Mouse (Mus musculus) forebrain, embryonic 14.5 days (tissue): ENCODE measurements around the gene Tcf15. TPM values are rescaled to one million over a fixed set of nuclear protein-coding genes. Genes with fewer than 3 reads are reported as not detected.

Source experiments
- ATAC-seq: fragments of 200-750 bp; cut with Nextera tagmentation; 2 replicates; pipeline ENCODE4 v1.8.0; 2017; ENCODE audit warnings: mild to moderate bottlenecking, moderate library complexity
- DNase-seq: peaks from one replicate; pipeline ENCODE4 v3.0.0-alpha.2; 2015; ENCODE audit warnings: low spot score
- H3K27ac ChIP-seq: fragments of 300-500 bp; sonication (generic); 2 replicates; pipeline ENCODE4 v1.5.1; 2014; ENCODE audit warnings: low read depth, mild to moderate bottlenecking, control low read depth, low read length, moderate library complexity
- H3K27me3 ChIP-seq: fragments of 300-500 bp; sonication (generic); replicated peaks from 2 replicates; pipeline ENCODE4 v1.6.1; 2014; ENCODE audit warnings: low read length, control low read depth, mixed read lengths; ENCODE audit not compliant: control insufficient read depth, insufficient read depth
- H3K36me3 ChIP-seq: fragments of 300-500 bp; sonication (generic); 2 replicates; pipeline ENCODE4 v1.6.1; 2014; ENCODE audit warnings: low read length, control low read depth; ENCODE audit not compliant: control insufficient read depth, insufficient read depth
- H3K4me1 ChIP-seq: fragments of 300-500 bp; sonication (generic); 2 replicates; pipeline ENCODE4 v1.6.1; 2014; ENCODE audit warnings: antibody characterized with exemption, low read length, control low read depth; ENCODE audit not compliant: control insufficient read depth, insufficient read depth
- H3K4me2 ChIP-seq: fragments of 300-500 bp; sonication (generic); 2 replicates; pipeline ENCODE4 v1.6.1; 2014; ENCODE audit warnings: mild to moderate bottlenecking, control low read depth, low read length
- H3K4me3 ChIP-seq: fragments of 300-500 bp; sonication (generic); 2 replicates; pipeline ENCODE4 v1.5.1; 2014; ENCODE audit warnings: low read depth, low read length, control low read depth
- H3K9ac ChIP-seq: fragments of 300-500 bp; sonication (generic); 2 replicates; pipeline ENCODE4 v1.6.1; 2014; ENCODE audit warnings: mild to moderate bottlenecking, low read length, control low read depth, moderate library complexity
- H3K9me3 ChIP-seq: fragments of 300-500 bp; sonication (generic); replicated peaks from 2 replicates; pipeline ENCODE4 v1.6.1; 2016; ENCODE audit warnings: low read length, control low read depth, mixed read lengths; ENCODE audit not compliant: control insufficient read depth
- WGBS: fragments of 180-500 bp; shearing (Covaris S2); extraction: QIAGEN DNeasy Blood & Tissue Kit; methylation state at CpG from one replicate; pipeline ENCODE4 v1.1.7; 2014; 5-methylcytosine and 5-hydroxymethylcytosine counted together
- polyA plus RNA-seq: library from polyadenylated mRNA; unstranded; fragments of >200 nt; fragmentation: Nextera tagmentation; extraction: Ambion mirVana; gene quantifications from 2 replicates; pipeline ENCODE4 v1.2.1, GENCODE M21; 2014

The Tcf15 gene
- 1.1 and 1.7 TPM in 2 replicates for polyA plus RNA-seq

DNA sequence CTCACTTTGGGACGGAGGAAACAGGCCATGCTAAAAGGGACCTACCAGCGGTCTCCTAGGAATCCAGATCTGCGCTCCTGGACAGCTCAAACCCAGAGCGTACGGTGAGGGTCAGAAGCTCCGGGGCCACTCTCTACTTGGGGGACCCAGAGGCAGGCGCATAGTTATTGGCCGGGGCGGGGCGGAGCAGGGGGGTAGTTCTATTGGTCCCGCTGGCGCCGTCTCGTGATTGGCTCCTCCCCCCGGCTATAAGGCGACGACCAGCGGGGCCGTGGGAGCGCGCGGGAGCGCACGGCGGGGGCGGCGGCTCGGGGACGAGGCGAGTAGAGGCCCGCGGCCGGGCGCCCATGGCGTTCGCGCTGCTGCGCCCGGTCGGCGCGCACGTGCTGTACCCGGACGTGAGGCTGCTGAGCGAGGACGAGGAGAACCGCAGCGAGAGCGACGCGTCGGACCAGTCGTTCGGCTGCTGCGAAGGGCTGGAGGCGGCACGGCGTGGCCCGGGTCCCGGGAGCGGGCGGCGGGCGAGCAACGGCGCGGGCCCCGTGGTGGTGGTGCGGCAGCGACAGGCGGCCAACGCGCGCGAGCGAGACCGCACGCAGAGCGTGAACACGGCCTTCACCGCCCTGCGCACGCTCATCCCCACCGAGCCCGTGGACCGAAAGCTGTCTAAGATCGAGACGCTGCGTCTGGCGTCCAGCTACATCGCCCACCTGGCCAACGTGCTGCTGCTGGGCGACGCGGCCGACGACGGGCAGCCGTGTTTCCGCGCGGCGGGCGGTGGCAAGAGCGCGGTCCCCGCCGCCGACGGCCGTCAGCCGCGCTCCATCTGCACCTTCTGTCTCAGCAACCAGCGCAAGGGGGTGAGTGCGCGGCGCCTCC lies at the start of gene Tcf15:
TSS of gene Tcf15 (plus strand) at position 283 of the 879 bp plus-strand sequence.
- ATAC-seq = peak; percentile 76
- Histone ChIP-seq H3K36me3 (no peaks in the 10 kb centered on the region), H3K27ac (no peak within 1 kb of the TSS), H3K9me3 (no peaks in the 10 kb centered on the region), H3K4me1 (peaks cover 21% of the 10 kb centered on the region), H3K9ac (peak within 1 kb of the TSS; percentile 40), H3K4me2 (peak within 1 kb of the TSS; percentile 72), H3K27me3 (peaks cover 28% of the 10 kb centered on the region), H3K4me3 (peak within 1 kb of the TSS; percentile 46)
- DNase-seq = peak; percentile 67
- WGBS = under 1% methylated on average over 101 of the region's 118 CpGs

DNA sequence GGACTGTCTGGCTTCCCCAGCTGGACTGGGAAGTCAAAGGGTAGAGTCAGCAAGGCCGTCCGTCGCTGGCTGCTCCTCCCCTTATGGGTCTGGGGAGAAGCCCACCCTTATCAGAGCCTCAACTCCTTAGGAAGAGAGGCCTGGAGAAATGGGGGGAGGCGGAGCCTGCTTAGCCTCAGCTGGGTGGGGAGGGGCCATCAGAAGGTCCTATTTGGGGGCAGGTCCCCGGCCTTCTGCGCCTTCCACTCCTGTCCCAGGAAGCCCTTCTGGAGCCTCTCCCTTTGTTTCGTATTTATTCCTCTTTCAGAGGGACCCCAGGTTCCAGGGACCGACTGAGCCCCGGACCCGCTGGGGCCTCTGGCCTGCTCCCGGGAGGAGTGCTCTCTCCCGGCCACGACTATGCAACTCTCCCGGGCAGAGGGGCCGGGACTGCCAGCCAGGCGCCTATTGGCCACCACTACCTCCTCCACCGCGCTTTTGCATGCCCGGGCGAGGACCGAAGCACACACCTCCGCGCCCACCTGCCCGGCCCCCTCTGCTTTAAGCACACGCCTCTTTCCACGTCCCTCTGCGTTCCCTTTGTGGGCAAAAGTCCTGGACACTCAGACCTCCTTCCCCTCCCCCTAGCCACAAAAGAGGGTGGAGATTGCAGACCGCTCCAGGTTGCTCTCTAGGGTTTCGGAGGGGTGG lies 48.4 kb upstream of the Tcf15 start:
- Histone ChIP-seq H3K36me3 (peaks cover 25% of the 10 kb centered on the region), H3K4me1 (peaks cover 25% of the 10 kb centered on the region), H3K9me3 (no peaks in the 10 kb centered on the region), H3K4me2 (0 out of 2 replicates have a peak overlapping the region, but pooled peaks have one; percentile 14), H3K9ac (peak overlapping the region; percentile 21; the same call in 1 of the 2 replicates), H3K4me3 (no peak overlapping the region), H3K27ac (peak overlapping the region; percentile 41; the same call in 1 of the 2 replicates), H3K27me3 (peaks cover 15% of the 10 kb centered on the region)
- ATAC-seq = peak; percentile 9; the same call in 1 of the 2 replicates
- no peak for DNase-seq
- 8% methylated on average over 29 of the region's 29 CpGs for WGBS

DNA sequence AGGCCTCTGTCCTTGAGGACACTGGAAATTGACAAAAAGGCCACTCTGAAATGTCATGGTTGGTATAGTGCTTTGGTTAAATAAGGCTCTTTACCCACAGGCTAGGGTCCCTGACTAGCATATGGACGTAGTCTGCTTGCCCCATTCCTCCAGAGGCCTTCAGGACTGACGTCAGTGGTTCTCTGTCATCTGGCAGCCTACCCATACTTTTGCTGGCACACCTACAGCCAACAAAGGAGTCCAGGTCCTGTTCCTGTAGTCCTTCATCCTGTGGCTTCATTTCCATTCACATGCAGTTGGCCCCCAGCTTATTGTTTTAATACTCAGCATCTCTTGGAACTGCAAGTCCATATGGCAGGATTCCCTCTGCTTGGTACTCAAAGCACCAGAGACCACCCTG lies 46.4 kb upstream of the Tcf15 start:
- Histone ChIP-seq H3K4me2 (no peak overlapping the region), H3K4me1 (peaks cover 21% of the 10 kb centered on the region), H3K9me3 (no peaks in the 10 kb centered on the region), H3K36me3 (peaks cover 12% of the 10 kb centered on the region), H3K4me3 (no peak overlapping the region), H3K27ac (no peak overlapping the region), H3K9ac (no peak overlapping the region), H3K27me3 (peaks cover 15% of the 10 kb centered on the region)
- WGBS = 77% methylated on average over 2 of the region's 2 CpGs
- DNase-seq = no peak
- no peak for ATAC-seq

DNA sequence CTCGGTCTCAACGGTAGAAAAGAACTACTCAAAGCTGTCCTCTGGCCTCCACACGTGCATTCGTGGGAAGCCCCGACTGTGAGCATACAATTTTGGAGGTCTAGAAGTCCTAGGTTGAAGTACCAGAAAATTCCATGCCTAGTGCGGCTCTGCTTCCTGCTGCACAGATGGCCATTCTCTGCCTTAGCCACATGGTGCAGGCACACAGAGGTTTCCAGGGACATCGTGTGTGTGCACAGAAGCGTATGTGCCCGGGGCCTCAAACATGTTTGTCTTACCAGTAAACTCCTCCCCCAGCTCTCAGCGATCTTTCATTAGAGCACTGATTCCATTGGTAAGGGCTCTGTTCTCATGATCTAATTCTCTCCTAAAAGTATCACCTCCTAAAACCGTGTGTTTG lies 45.4 kb upstream of the Tcf15 start:
- 74% methylated on average over 11 of the region's 11 CpGs for WGBS
- H3K4me1 ChIP-seq = peaks cover 18% of the 10 kb centered on the region
- H3K4me2 ChIP-seq = no peak overlapping the region
- H3K27ac ChIP-seq = no peak overlapping the region
- H3K27me3 ChIP-seq = peaks cover 12% of the 10 kb centered on the region
- no peak overlapping the region for H3K9ac ChIP-seq
- H3K9me3 ChIP-seq = no peaks in the 10 kb centered on the region
- H3K4me3 ChIP-seq = no peak overlapping the region
- ATAC-seq (no peak), DNase-seq (no peak)
- peaks cover 12% of the 10 kb centered on the region for H3K36me3 ChIP-seq

DNA sequence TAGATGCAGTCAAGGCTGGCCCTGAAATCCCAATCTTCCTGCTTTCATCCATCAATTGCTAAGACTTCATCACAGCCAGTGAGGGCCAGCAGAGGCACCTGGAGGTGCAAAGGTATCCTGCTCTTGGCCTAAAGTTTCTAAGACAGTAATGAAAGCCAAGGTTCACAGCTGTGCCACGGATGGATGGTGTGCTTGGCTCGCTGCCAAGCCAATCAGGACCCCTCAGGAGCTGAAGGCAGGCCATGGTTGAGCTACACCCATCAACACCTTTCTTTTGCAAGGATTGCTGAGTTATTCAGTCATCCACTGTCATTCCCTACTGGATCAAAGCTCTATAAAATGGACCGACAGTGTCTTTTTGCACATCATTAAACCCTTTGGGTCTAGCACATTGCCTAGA lies 43.8 kb upstream of the Tcf15 start:
- no peak overlapping the region for H3K27ac ChIP-seq
- no peak overlapping the region for H3K4me3 ChIP-seq
- 27% methylated on average over 3 of the region's 3 CpGs for WGBS
- ATAC-seq = no peak
- no peak overlapping the region for H3K9ac ChIP-seq
- H3K4me2 ChIP-seq = no peak overlapping the region
- no peaks in the 10 kb centered on the region for H3K9me3 ChIP-seq
- peaks cover under 1% of the 10 kb centered on the region; the same call in 1 of the 2 replicates for H3K36me3 ChIP-seq
- no peaks in the 10 kb centered on the region for H3K27me3 ChIP-seq
- peaks cover 9% of the 10 kb centered on the region; the same call in 1 of the 2 replicates for H3K4me1 ChIP-seq
- no peak for DNase-seq

DNA sequence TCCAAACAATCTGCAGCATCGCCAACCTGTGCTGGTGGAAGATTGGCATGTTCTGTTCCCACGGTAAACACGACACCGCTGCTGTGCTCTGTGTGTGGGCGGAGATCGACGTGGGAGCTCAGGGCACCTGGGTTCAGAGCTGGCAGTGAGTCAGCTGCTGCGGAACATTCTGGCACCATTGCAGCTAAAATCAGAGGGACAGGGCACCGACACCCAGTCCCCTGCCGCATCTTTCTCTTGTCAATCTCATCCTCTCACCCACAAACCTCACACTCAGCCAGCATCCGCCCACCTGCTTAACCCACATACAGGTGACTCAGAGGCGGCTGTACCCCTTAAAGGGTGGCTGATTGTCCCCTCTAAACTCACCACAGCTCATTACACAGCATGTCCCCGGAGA lies 41.6 kb upstream of the Tcf15 start:
- Histone ChIP-seq H3K27ac (no peak overlapping the region), H3K4me1 (peaks cover 10% of the 10 kb centered on the region; the same call in 1 of the 2 replicates), H3K9me3 (no peaks in the 10 kb centered on the region), H3K4me2 (no peak overlapping the region), H3K4me3 (no peak overlapping the region), H3K36me3 (no peaks in the 10 kb centered on the region), H3K9ac (no peak overlapping the region), H3K27me3 (no peaks in the 10 kb centered on the region)
- DNase-seq = no peak
- 72% methylated on average over 13 of the region's 13 CpGs for WGBS
- no peak for ATAC-seq

DNA sequence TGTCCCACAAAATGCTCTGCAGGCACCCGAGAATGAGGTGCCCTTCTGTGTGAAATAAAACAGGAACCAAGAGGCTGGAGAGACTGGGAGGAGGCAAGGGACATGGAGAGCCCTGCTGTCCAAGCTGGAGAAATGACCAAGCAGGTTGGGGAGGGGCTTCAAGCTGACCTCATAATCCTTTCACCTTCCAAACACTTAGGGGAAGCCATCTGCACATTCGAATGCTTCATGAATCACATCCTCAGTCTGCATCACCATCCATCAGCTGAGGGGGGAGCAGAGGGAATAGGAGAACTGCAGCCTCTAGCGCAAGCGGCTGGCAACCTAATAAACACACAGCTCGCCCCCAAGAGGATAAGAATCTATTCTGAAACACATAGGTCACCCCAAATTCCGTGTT lies 41.0 kb upstream of the Tcf15 start:
- Histone ChIP-seq H3K36me3 (no peaks in the 10 kb centered on the region), H3K27me3 (no peaks in the 10 kb centered on the region), H3K4me2 (no peak overlapping the region), H3K27ac (no peak overlapping the region), H3K9ac (no peak overlapping the region), H3K9me3 (no peaks in the 10 kb centered on the region), H3K4me1 (peaks cover 10% of the 10 kb centered on the region; the same call in 1 of the 2 replicates), H3K4me3 (no peak overlapping the region)
- WGBS = 64% methylated on average over 6 of the region's 6 CpGs
- no peak for ATAC-seq
- no peak for DNase-seq

DNA sequence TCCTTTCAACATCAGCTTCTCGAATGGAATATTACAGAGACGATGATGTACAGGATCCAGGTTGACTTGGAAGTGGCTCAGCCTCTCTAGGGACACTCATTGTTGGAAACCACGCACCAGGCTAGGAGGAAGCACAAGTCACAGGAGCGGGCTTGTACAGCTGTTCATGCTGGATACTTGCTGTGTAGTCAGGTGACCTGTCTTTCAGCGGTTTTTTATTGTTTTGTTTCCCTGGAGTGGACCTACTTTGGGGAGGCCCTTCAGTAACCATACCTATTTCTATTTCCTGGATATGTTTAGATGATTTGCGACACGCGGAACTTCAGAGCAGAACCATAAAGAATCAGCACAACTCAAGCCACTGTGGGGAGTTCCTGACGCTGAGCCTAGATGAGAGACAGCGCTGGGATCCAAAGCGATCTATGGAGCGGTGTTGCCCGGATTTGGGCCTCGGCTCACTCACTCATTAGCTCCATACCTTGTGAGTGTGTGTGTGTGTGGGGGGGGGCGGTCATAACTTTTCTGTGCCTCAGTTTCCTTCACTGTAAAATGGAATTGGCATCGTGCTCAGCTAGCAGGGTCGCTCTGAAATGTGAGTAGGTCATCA lies 38.5 kb upstream of the Tcf15 start:
- Histone ChIP-seq H3K4me2 (peak overlapping the region; percentile 72), H3K36me3 (no peaks in the 10 kb centered on the region), H3K9me3 (no peaks in the 10 kb centered on the region), H3K27me3 (no peaks in the 10 kb centered on the region), H3K9ac (peak overlapping the region; percentile 86), H3K27ac (no peak overlapping the region), H3K4me3 (peak overlapping the region; percentile 64), H3K4me1 (peaks cover 7% of the 10 kb centered on the region; the same call in 1 of the 2 replicates)
- ATAC-seq (peak; percentile 37), DNase-seq (no peak)
- 21% methylated on average over 17 of the region's 17 CpGs for WGBS
